Mouse (Mus musculus) lung, adult 2 months (tissue): Measurements from ENCODE around the gene Nox1. TPM values are rescaled to one million over a fixed set of nuclear protein-coding genes. Genes with fewer than 3 reads are reported as not detected.

ENCODE experiments used
- DNase-seq: peaks from one replicate; pipeline ENCODE4 v3.0.0; 2022
- H3K4me1 ChIP-seq: fragments of 200-500 bp; 2 replicates; pipeline ENCODE4 v1.6.1; 2011; ENCODE audit warnings: low read length; ENCODE audit not compliant: control insufficient read depth, insufficient read depth
- H3K4me3 ChIP-seq: fragments of 200-500 bp; replicated peaks from 2 replicates; pipeline ENCODE3; 2011; ENCODE audit warnings: low read depth, mild to moderate bottlenecking, control low read depth, low read length; ENCODE audit errors: extremely low read depth
- CTCF ChIP-seq: fragments of 200-500 bp; IDR thresholded peaks from 2 replicates; pipeline ENCODE4 v1.5.1; 2011; ENCODE audit warnings: mild to moderate bottlenecking, low read length, control low read depth; ENCODE audit not compliant: insufficient read depth
- POLR2A ChIP-seq: fragments of 200-500 bp; IDR thresholded peaks from 2 replicates; pipeline ENCODE4 v1.6.1; 2011; ENCODE audit warnings: low read depth, mild to moderate bottlenecking, control low read depth, low read length, borderline replicate concordance; ENCODE audit errors: extremely low read depth
- WGBS: fragments of 180-500 bp; shearing (Covaris S2); methylation state at CpG from one replicate; pipeline ENCODE4 v1.1.7; 2018; 5-methylcytosine and 5-hydroxymethylcytosine counted together
- polyA plus RNA-seq: library from polyadenylated mRNA; depleted of rRNA; stranded (reverse); fragments of >200 nt; gene quantifications from 2 replicates; pipeline ENCODE4 v1.2.3, GENCODE M21; 2012; rRNA removed

The Nox1 gene
- polyA plus RNA-seq, 1 experiment = 0.15 TPM

- H3K4me1 ChIP-seq = no peaks in the 10 kb centered on the region; the same call in 1 of the 2 replicates
- no peak for DNase-seq
- H3K4me3 ChIP-seq = no peak overlapping the region
- TF ChIP-seq CTCF (no peak), POLR2A (no peak)
- WGBS = 71% methylated on average over 2 of the region's 2 CpGs
These were observed 164.9 kb downstream of the Nox1 start for GRCm38 (mm10) chrX:134056897-134057296.

- no peak for DNase-seq
- Histone ChIP-seq H3K4me3 (no peak overlapping the region), H3K4me1 (no peaks in the 10 kb centered on the region)
- 43% methylated on average over 1 of the region's 1 CpGs for WGBS
- no peak for TF ChIP-seq CTCF
- no peak for TF ChIP-seq POLR2A
These were observed 172.8 kb downstream of the Nox1 start for GRCm38 (mm10) chrX:134048994-134049393.

Other genes with a start within 250 kb of the Nox1 start
- gene Sytl4, start 240.1 kb downstream of the Nox1 start, polyA plus RNA-seq = 0.81 and 1.8 TPM in 2 replicates
- 10.2 and 12.3 TPM in 2 replicates for gene Cstf2, start 162.8 kb downstream of the Nox1 start, polyA plus RNA-seq
- gene Xkrx, start 59.9 kb downstream of the Nox1 start, polyA plus RNA-seq = 0.69 and 4.6 TPM in 2 replicates
- gene Arl13a, start 34.5 kb downstream of the Nox1 start, polyA plus RNA-seq = not detected in 2 replicates
- 5.3 and 9.1 TPM in 2 replicates for gene Trmt2b, start 55.0 kb upstream of the Nox1 start, polyA plus RNA-seq
- 1.1 and 1.6 TPM in 2 replicates for gene Tmem35a, start 73.3 kb upstream of the Nox1 start, polyA plus RNA-seq
- 0.12 and 0.32 TPM in 2 replicates for gene Cenpi, start 86.1 kb upstream of the Nox1 start, polyA plus RNA-seq
- gene Drp2, start 182.6 kb upstream of the Nox1 start, polyA plus RNA-seq = 0.24 and 0.75 TPM in 2 replicates